Mouse (Mus musculus) neural tube, embryonic 14.5 days (tissue): ENCODE measurements around the gene Cxcr5. TPM values are rescaled to one million over a fixed set of nuclear protein-coding genes. Genes with fewer than 3 reads are reported as not detected.

ENCODE experiments used
- ATAC-seq: fragments of 200-750 bp; cut with Nextera tagmentation; 2 replicates; pipeline ENCODE4 v1.8.0; 2017; ENCODE audit warnings: low read depth, mild to moderate bottlenecking, moderate TSS enrichment, moderate library complexity
- H3K27ac ChIP-seq: fragments of 300-500 bp; sonication (generic); 2 replicates; pipeline ENCODE4 v1.5.1; 2014; ENCODE audit warnings: low read depth, mild to moderate bottlenecking, control low read depth, low read length, moderate library complexity, mixed read lengths
- H3K27me3 ChIP-seq: fragments of 300-500 bp; sonication (generic); 2 replicates; pipeline ENCODE4 v1.6.1; 2014; ENCODE audit warnings: low read length; ENCODE audit not compliant: control insufficient read depth, insufficient read depth
- H3K36me3 ChIP-seq: fragments of 300-500 bp; sonication (generic); 2 replicates; pipeline ENCODE4 v1.6.1; 2014; ENCODE audit warnings: low read length, mixed read lengths; ENCODE audit not compliant: control insufficient read depth, insufficient read depth
- H3K4me1 ChIP-seq: fragments of 300-500 bp; sonication (generic); 2 replicates; pipeline ENCODE4 v1.6.1; 2014; ENCODE audit warnings: low read length; ENCODE audit not compliant: control insufficient read depth, insufficient read depth
- H3K4me2 ChIP-seq: fragments of 300-500 bp; sonication (generic); 2 replicates; pipeline ENCODE4 v1.6.1; 2014; ENCODE audit warnings: mild to moderate bottlenecking, low read depth, low read length, control low read depth
- H3K4me3 ChIP-seq: fragments of 300-500 bp; sonication (generic); 2 replicates; pipeline ENCODE4 v1.5.1; 2014; ENCODE audit warnings: low read depth, low read length, control low read depth, mixed read lengths
- H3K9ac ChIP-seq: fragments of 300-500 bp; sonication (generic); replicated peaks from 2 replicates; pipeline ENCODE4 v1.6.1; 2014; ENCODE audit warnings: low read depth, mild to moderate bottlenecking, control low read depth, low read length, mixed read lengths
- H3K9me3 ChIP-seq: fragments of 300-500 bp; sonication (generic); 2 replicates; pipeline ENCODE4 v1.6.1; 2016; ENCODE audit warnings: low read length; ENCODE audit not compliant: control insufficient read depth
- WGBS: fragments of 180-500 bp; shearing (Covaris S2); extraction: QIAGEN DNeasy Blood & Tissue Kit; methylation state at CpG from one replicate; pipeline ENCODE4 v1.1.7; 2014; 5-methylcytosine and 5-hydroxymethylcytosine counted together
- polyA plus RNA-seq: library from polyadenylated mRNA; unstranded; fragments of >200 nt; fragmentation: Nextera tagmentation; extraction: Ambion mirVana; gene quantifications from 2 replicates; pipeline ENCODE4 v1.2.1, GENCODE M21; 2014

The Cxcr5 gene
- polyA plus RNA-seq, 1 experiment from 2014 or later: not detected

DNA sequence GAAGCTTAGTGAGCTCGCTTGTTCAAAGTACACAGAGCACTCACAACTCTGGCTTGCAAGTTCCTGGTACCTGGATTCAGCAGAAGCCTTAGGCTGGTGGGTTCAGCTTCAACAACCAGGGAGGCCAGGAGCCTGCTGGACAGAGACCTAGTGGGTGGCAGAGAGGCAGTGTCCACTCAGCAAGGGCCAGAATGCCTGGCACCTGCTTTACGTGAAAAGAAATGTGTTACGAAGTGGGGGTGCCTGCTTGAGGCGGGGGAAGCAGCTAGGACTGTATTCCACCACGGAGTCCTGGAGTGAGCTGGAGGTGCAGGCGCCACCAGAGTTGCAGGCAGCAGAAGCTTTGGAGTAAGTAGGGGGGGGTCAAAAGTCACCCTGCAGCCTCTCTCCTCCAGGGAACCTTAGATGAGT lies 76.6 kb downstream of the Cxcr5 start:
- no peak for ATAC-seq
- no peaks in the 10 kb centered on the region for H3K36me3 ChIP-seq
- no peak overlapping the region for H3K27ac ChIP-seq
- H3K9me3 ChIP-seq: no peaks in the 10 kb centered on the region
- WGBS: 41% methylated on average over 6 of the region's 6 CpGs
- H3K27me3 ChIP-seq: no peaks in the 10 kb centered on the region
- H3K4me1 ChIP-seq: peaks cover 64% of the 10 kb centered on the region
- peak overlapping the region; percentile 92 for H3K4me2 ChIP-seq
- H3K4me3 ChIP-seq: peak overlapping the region; percentile 16; the same call in 1 of the 2 replicates
- H3K9ac ChIP-seq: peak overlapping the region; percentile 22; the same call in 1 of the 2 replicates

GRCm38 (mm10) chr9:44484311-44485104 lies 77.2 kb downstream of the Cxcr5 start:
- Histone ChIP-seq H3K4me3 (peak overlapping the region; percentile 79), H3K36me3 (no peaks in the 10 kb centered on the region)

GRCm38 (mm10) chr9:44483510-44484044 lies 78.1 kb downstream of the Cxcr5 start:
- Histone ChIP-seq H3K4me3 (peak overlapping the region; percentile 79), H3K27ac (peak overlapping the region; percentile 94), H3K27me3 (no peaks in the 10 kb centered on the region), H3K36me3 (no peaks in the 10 kb centered on the region), H3K9ac (peak overlapping the region; percentile 93), H3K4me1 (peaks cover 52% of the 10 kb centered on the region), H3K4me2 (peak overlapping the region; percentile 92), H3K9me3 (no peaks in the 10 kb centered on the region)
- no peak for ATAC-seq
- 1% methylated on average over 12 of the region's 12 CpGs for WGBS

More at GRCm38 (mm10) chr9:44484311-44485104, 77.2 kb downstream of the Cxcr5 start:
- Histone ChIP-seq H3K4me1 (peaks cover 62% of the 10 kb centered on the region), H3K9ac (peak overlapping the region; percentile 93), H3K27ac (no peak overlapping the region), H3K27me3 (no peaks in the 10 kb centered on the region), H3K9me3 (no peaks in the 10 kb centered on the region), H3K4me2 (peak overlapping the region; percentile 92)
- WGBS: 37% methylated on average over 7 of the region's 7 CpGs
- no peak for ATAC-seq

DNA sequence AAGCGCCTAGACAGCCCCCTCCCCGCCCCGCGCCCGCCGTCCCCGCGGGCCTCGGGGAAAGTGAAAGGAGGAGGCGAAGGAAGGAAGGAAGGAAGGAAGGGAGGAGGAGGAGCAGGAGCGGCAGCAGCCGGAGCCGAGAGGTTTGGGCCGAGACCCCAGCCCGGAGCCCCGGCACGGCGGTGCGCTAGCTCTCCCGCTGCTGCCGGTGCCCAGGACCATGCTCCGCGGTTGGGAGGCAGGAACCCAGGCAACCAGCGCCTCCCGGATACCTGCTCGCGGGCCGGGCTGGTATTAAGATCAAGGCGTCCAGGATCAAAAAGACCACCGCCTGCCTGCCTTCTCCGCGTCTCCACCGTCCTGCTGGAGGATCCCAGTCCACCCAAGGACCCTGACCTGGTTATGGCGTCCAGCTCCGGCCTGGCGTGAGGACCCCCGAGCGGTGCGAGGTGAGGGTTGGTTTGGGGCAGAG lies 78.6 kb downstream of the Cxcr5 start:
- WGBS: under 1% methylated on average over 29 of the region's 39 CpGs
- H3K9ac ChIP-seq: peak overlapping the region; percentile 93
- no peaks in the 10 kb centered on the region for H3K9me3 ChIP-seq
- ATAC-seq: no peak
- no peaks in the 10 kb centered on the region for H3K27me3 ChIP-seq
- H3K4me1 ChIP-seq: peaks cover 47% of the 10 kb centered on the region
- H3K27ac ChIP-seq: peak overlapping the region; percentile 94
- peak overlapping the region; percentile 79 for H3K4me3 ChIP-seq
- H3K36me3 ChIP-seq: no peaks in the 10 kb centered on the region
- H3K4me2 ChIP-seq: peak overlapping the region; percentile 92

DNA sequence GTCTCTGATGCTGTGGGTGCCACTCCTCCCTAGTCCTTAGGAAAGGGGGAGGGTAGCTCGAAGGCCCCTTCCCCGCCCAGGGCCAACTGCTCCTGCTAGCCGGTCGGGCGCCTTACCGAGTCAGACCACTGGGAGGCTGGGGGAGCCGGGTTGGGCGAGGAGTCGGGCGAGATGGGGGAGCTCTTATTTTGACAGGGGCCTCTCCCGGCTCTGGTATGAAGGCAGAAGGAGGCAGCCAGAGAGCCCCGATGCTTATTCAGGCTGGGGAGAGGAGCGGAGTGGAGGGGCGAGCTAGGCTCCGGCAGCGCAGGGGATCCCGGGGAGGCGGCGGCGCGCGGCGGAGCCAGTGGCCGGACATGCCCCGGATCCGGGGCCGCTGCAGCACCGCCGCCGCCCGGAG lies 79.1 kb downstream of the Cxcr5 start, which contains the start of gene Bcl9l:
Gene Bcl9l, plus strand, starts transcription at position 274 of the 400 bp plus-strand sequence.
- ATAC-seq: peak; percentile 66
- Histone ChIP-seq H3K4me2 (peak within 1 kb of the TSS; percentile 92), H3K27ac (peak within 1 kb of the TSS; percentile 94), H3K9ac (peak within 1 kb of the TSS; percentile 93), H3K4me3 (peak within 1 kb of the TSS; percentile 79), H3K4me1 (peaks cover 44% of the 10 kb centered on the region), H3K9me3 (no peaks in the 10 kb centered on the region), H3K36me3 (no peaks in the 10 kb centered on the region), H3K27me3 (no peaks in the 10 kb centered on the region)
- WGBS: under 1% methylated on average over 21 of the region's 31 CpGs

GRCm38 (mm10) chr9:44482112-44482511 lies 79.6 kb downstream of the Cxcr5 start:
- WGBS: 9% methylated on average over 3 of the region's 3 CpGs
- H3K27me3 ChIP-seq: no peaks in the 10 kb centered on the region
- peaks cover 41% of the 10 kb centered on the region for H3K4me1 ChIP-seq
- peak overlapping the region; percentile 93; the same call in 1 of the 2 replicates for H3K9ac ChIP-seq
- H3K36me3 ChIP-seq: no peaks in the 10 kb centered on the region
- peak overlapping the region; percentile 94 for H3K27ac ChIP-seq
- peak overlapping the region; percentile 92 for H3K4me2 ChIP-seq
- H3K9me3 ChIP-seq: no peaks in the 10 kb centered on the region
- ATAC-seq: no peak
- peak overlapping the region; percentile 79 for H3K4me3 ChIP-seq

GRCm38 (mm10) chr9:44479628-44480428 lies 81.8 kb downstream of the Cxcr5 start:
- peaks cover 18% of the 10 kb centered on the region for H3K4me1 ChIP-seq
- H3K36me3 ChIP-seq: no peaks in the 10 kb centered on the region
- peak overlapping the region; percentile 98 for H3K4me2 ChIP-seq
- 1% methylated on average over 26 of the region's 26 CpGs for WGBS
- peak overlapping the region; percentile 81 for H3K4me3 ChIP-seq
- peak overlapping the region; percentile 89 for H3K9ac ChIP-seq
- H3K27ac ChIP-seq: peak overlapping the region; percentile 95
- H3K27me3 ChIP-seq: no peaks in the 10 kb centered on the region
- no peaks in the 10 kb centered on the region for H3K9me3 ChIP-seq
- peak; percentile 56 for ATAC-seq

- WGBS: 0% methylated on average over 29 of the region's 29 CpGs
- Histone ChIP-seq H3K27me3 (no peaks in the 10 kb centered on the region), H3K4me2 (peak overlapping the region; percentile 98), H3K4me1 (peaks cover 11% of the 10 kb centered on the region), H3K9me3 (no peaks in the 10 kb centered on the region), H3K36me3 (no peaks in the 10 kb centered on the region), H3K4me3 (peak overlapping the region; percentile 81), H3K9ac (peak overlapping the region; percentile 89), H3K27ac (peak overlapping the region; percentile 95)
- peak; percentile 49 for ATAC-seq
These were observed 82.6 kb downstream of the Cxcr5 start for GRCm38 (mm10) chr9:44478959-44479605.
